Mouse (Mus musculus) embryo, embryonic 10 days (tissue): Measurements from ENCODE around the gene Gm37240.

ENCODE experiments used
- DNase-seq: peaks from one replicate; pipeline ENCODE4 v3.0.0-alpha.2; 2015; ENCODE audit warnings: low spot score

Gene Gm37240

GRCm38 (mm10) chr3:85878911-85879310 is 8.4 kb downstream of the Gm37240 start:
- no peak for DNase-seq

GRCm38 (mm10) chr3:85863996-85864395 is 23.3 kb downstream of the Gm37240 start:
- DNase-seq = peak; percentile 61

GRCm38 (mm10) chr3:85862886-85863285 is 24.4 kb downstream of the Gm37240 start:
- no peak for DNase-seq

- no peak for DNase-seq
Measured at GRCm38 (mm10) chr3:85860996-85861395, 26.3 kb downstream of the Gm37240 start.

GRCm38 (mm10) chr3:85859311-85859710 is 28.0 kb downstream of the Gm37240 start:
- DNase-seq = no peak

- no peak for DNase-seq
Measured at GRCm38 (mm10) chr3:85858140-85859135, 28.9 kb downstream of the Gm37240 start.

- no peak for DNase-seq
Measured at GRCm38 (mm10) chr3:85857083-85857482, 30.2 kb downstream of the Gm37240 start.

- no peak for DNase-seq
Measured at GRCm38 (mm10) chr3:85855947-85856346, 31.4 kb downstream of the Gm37240 start.

- DNase-seq = no peak
Measured at GRCm38 (mm10) chr3:85855043-85855442, 32.3 kb downstream of the Gm37240 start.

- DNase-seq = no peak
Measured at GRCm38 (mm10) chr3:85854143-85854542, 33.2 kb downstream of the Gm37240 start.

- DNase-seq = no peak
Measured at GRCm38 (mm10) chr3:85853715-85854114, 33.6 kb downstream of the Gm37240 start.

- DNase-seq = no peak
Measured at GRCm38 (mm10) chr3:85850079-85850478, 37.2 kb downstream of the Gm37240 start.

- DNase-seq = no peak
Measured at GRCm38 (mm10) chr3:85846316-85846715, 41.0 kb downstream of the Gm37240 start.

- DNase-seq = no peak
Measured at GRCm38 (mm10) chr3:85845341-85845740, 42.0 kb downstream of the Gm37240 start.

GRCm38 (mm10) chr3:85842881-85843218 is 44.5 kb downstream of the Gm37240 start:
- DNase-seq = no peak

GRCm38 (mm10) chr3:85842177-85842880 is 45.0 kb downstream of the Gm37240 start:
- DNase-seq = no peak

- no peak for DNase-seq
Measured at GRCm38 (mm10) chr3:85841454-85842176, 45.7 kb downstream of the Gm37240 start.

GRCm38 (mm10) chr3:85833627-85834026 is 53.7 kb downstream of the Gm37240 start:
- no peak for DNase-seq

- DNase-seq = no peak
Measured at GRCm38 (mm10) chr3:85832490-85833155, 54.7 kb downstream of the Gm37240 start.

- no peak for DNase-seq
Measured at GRCm38 (mm10) chr3:85831785-85832184, 55.5 kb downstream of the Gm37240 start.

- DNase-seq = no peak
Measured at GRCm38 (mm10) chr3:85829047-85829446, 58.3 kb downstream of the Gm37240 start.

GRCm38 (mm10) chr3:85827815-85828214 is 59.5 kb downstream of the Gm37240 start:
- no peak for DNase-seq
